Mouse (Mus musculus) adrenal gland, adult 2 months (tissue): ENCODE results near the gene Nudt19. TPM values are rescaled to one million over a fixed set of nuclear protein-coding genes. Genes with fewer than 3 reads are reported as not detected.
A peak's percentile ranks its signal among the peaks of the same experiment; 100 is the strongest.
"Not testable (repeated sequence)": the region's sequence is repeated elsewhere in the genome, so short reads cannot be mapped to it uniquely, and the experiment has no call there.

Experiments used
- DNase-seq: peaks from one replicate; pipeline ENCODE4 v3.0.0; 2021
- polyA plus RNA-seq: library from polyadenylated mRNA; depleted of rRNA; stranded (reverse); fragments of >200 nt; gene quantifications from 2 replicates; pipeline ENCODE4 v1.2.3, GENCODE M21; 2012
- total RNA-seq, 2 experiments: library from RNA; stranded (reverse); gene quantifications; 2 replicates each; pipeline ENCODE4 v1.2.3; 2021

Nudt19 gene
- total and polyA plus RNA-seq, 3 experiments = 53.1 to 122 (median 53.5) TPM

DNA sequence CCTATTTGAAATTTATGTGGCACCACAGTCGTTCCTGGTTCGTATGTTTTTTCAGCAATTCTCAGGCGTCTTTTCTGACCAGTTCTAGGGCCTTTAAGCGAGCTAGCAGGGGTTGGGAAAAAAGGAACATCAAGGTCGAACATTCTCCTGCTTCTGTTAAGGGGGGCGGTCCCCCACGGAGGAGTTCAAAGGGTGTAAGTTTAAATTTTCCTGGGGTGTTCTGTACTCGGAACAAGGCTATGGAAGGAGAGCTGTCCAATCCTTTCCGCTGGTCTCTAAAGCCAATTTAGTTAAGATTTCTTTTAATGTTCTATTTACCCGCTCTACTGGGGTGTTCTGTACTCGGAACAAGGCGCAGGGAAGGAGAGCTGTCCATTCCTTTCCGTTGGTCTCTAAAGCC is 9.9 kb upstream of the Nudt19 start:
- not testable (repeated sequence) for DNase-seq

DNA sequence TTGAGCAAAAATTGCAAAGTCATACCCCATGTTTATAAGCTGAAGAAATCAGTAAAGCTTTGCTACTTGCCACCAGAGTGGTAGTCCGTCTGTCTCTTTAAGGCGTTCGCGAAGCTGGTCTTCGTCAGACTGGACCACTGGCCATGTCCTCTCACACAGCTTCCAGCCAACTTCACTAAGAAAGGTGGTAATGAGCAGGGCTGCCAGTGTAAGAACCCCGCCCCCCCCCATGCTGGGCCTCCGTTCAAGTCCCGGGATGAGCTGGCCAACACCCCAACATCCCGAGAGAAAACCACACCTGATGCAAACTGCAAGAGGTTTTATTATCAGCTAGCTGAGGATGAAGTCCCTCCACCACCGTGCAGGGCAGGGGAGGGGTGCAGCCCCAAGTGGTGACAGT is 8.8 kb upstream of the Nudt19 start:
- not testable (repeated sequence) for DNase-seq

DNA sequence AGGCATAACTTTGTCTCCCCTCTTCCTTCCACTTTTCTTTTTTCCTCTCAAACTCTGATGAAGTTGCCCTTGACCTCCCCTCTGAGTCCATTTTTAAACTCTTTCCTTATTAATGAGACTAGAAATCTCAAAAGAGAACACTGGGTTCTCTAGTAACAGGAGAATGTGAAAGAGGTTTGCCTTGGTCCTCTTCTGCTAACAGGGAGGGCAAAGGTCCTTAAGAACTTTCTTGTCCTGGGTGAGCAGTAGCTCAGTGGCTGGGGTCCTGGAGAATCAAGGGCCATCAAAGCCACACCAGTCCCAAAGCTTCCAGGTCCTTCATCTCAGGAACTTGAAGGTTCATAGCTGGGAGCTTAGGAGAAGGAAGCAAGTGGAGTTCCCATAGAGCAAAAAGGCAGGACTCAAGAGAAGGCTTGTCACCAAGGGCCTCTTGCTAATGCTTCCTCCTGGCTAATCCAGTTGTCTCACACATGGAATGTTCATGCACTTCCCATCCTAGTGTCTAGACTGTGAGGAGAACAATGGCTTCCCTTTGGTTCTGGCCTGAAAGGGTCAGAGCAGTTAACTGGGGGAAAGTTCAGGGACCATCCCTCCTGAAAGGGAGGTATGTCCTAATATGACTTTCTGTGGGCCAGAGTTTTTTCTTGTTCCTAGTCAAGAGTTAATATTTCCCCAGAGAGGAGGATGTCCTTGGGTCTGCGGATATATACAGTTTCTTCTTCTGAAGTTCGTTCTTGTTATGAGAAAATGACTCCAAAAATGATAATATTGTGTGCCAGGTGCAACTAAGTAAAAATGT is 8.2 kb upstream of the Nudt19 start:
- no peak for DNase-seq

DNA sequence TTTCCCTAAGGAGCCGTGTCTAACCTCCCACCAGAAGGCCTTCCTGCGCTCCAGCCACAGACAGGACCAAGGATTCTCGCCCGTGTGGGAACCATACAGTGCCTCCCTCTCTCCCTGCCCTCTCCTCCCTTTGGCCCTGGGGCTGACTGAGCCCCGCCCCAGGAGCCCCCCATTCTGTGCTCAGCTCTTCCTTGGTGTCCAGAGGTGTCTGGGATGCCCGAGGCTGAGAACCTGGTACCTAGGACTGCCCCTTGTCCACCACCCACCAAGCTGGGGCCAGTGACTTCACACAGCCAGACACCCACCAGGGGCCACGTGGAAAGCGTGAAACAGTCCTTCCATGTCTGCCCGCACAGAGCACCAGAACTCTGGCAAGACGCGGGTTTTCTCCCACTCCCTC is 7.0 kb upstream of the Nudt19 start:
- DNase-seq = no peak

DNA sequence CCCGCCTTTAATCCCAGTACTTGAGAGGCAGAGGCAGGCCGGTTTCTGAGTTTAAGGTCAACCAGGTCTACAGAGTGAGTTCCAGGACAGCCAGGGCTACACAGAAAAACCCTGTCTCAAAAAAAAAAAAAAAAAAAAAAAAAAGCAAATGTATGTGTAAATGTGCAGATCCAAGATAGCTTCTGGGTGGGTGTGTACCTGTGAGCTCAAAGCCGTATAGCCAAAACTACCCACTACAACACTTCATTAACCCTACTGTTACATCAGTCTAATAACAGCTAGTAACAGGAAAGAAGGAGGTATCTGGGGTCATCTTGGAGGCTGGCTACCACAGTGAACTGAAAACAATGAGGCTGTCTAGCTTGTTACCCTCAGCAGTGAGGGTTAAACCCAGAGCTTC is 3.7 kb upstream of the Nudt19 start:
- no peak for DNase-seq

DNA sequence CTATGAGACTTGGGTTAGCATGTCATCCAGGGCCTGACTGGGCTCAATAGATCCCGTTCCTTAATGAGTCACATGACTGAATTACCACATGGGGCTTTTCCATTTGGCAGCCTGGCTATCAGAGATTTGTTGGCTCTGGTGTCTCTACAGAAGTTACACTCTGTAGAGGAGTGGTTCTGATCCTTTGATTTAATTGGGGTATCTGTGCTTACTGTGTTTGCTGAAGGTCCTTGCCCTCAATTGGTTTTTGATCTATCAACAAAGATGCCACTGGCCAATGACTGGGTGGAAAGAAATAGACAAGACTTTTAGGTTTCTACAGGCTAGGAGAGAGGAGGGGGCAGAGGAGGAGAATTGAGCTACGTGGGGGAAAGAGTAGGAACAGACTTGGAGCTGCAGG is 2.6 kb upstream of the Nudt19 start:
- no peak for DNase-seq

DNA sequence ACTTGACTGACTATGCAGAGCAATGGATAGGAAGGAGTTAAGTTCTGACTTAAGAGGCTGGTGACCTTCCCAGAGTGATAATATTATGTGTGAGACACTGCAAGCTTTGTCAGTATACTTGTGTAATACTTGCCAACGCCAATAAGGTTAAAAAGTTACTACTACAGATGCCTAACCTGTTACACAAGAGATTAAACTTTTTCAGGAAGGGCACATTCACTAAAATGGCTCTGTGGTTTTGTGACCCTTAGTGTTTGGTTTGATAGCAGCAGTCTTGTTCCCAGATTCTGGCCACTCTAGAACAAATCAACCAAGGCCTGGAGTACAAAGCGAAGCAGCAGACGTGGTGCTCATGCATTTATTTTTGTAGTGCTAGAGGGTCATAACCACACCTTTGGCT is 1.5 kb upstream of the Nudt19 start:
- DNase-seq = no peak

DNA sequence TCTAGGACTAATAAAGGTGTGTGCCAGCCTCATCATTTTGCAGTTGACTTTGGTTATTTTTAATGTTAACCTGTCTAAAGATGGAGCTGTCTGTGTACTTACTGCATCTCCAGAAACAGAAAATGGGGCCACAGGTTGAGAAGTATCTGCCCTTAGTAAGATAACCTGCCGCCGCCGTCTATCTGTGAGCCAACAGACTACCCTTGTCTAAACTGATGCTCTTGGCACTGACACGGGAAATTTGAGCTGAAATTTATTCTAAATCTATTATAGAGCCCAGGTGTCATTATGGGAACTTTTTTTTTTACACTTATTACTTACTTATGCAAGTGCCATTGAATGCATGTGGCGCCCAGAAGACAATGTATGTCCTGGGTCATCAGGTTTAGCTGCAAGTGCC is 801 bp upstream of the Nudt19 start:
- no peak for DNase-seq

DNA sequence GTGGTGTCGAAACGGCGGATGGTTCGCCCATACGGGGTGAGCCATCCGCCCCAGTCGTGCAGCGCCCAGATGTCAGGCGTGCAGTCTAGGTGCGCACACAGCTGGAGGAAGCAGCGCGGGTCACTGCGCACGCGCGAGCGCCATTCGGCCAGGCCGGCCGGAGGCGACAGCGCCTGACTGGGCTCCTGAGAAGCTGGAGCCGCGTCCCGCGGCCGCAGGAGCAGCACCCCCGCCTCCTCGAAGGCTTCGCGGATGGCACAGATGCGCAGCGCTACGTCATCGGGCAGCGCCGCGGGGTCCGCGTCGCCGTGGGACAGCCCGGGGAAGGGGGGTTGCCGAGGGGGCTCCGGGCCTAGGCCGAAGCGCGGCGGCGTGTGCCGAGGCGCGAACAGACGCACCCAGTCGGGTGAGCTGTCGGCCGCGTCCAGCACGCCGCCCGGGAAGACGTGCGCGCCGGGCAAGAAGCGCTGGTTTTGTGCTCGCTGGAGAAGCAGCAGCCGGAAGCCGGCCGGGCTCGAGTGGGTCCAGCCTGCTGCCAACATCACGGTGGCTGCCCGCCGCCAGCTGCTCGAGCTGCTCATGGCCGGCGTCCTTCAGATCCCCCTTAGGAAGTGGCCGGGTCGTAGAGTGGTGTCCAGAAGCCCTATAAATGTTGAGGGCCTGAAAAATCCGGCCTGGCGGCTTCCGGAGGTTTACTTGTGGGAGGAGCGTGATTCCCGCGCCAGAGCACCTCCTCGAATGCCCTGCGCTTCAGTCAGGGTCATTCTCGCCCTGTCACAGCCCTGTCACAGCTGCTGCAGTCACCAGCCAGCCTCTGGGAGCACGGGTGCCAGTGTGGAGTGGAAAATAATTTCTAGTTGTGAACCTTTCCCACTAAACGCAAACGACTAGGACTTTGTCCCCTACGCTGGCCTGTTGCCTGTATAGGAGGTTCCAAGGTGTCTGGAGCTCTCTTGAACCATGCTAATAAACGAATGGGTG is 590 bp downstream of the Nudt19 start:
- DNase-seq = peak; percentile 94

DNA sequence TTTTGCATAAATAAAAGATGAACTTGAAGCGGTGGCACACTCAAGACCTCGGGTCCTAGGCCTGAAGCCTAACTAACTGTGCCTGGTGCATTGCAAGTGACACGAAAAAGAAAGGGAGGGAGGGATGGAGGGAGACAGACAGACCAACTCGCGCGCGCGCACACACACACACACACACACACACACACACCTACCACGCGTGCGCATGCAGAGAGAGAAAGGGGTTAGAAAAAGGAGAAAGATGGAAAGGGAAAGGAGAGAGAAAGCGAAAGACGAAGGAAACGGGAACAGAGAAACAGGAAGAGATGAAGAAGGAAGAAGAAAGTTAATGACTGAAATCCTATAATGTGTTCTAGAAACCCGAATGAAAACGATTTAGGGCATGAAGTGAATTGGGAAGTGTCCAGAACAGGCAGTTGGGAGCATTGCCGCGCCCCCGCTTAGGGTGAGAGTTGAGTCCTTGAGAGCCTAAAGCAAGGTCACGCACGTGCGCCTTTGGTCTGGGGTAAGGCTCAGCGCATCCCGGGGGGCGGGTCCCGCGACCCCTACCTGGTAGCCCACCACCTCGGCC is 1.4 kb downstream of the Nudt19 start:
- DNase-seq = peak; percentile 44

DNA sequence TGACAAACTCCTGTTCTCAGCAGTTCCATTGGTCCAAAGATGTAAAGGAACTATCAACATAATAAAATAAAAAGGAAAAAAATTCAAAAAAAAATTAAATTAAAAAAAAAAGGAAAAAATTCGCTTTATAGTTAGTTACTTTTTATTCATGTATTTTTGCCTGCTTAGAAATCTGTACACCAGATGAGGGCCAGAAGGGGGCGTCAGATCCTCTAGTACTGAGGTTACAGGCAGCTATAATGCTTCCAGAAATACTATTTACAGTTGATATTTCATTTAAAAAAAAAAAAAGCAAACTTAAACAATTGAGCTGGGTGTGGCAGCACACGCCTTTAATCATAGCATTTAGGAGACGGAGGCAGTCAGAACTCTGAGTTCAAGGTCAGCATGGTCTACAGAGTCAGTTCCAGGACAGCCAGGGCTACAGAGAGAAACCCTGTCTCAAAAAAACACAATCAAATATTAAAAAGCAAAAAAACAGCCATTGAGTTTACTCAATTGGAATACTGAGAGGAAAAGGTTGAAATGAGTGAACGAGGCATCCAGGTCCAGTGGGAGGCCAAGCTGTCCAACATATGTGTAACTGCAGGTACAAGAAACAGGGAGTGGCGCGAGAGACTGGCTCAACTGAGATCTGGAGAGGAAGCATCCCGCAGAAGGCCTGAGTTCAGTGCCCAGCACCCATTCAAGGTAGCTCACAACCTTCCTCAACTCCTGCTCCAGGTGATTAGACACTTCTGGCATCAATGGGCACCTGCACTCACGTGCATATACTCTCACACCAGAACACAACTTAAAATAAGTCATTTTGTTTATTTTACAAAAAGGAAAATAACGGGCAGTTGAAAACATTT is 2.1 kb downstream of the Nudt19 start:
- DNase-seq = peak; percentile 14

DNA sequence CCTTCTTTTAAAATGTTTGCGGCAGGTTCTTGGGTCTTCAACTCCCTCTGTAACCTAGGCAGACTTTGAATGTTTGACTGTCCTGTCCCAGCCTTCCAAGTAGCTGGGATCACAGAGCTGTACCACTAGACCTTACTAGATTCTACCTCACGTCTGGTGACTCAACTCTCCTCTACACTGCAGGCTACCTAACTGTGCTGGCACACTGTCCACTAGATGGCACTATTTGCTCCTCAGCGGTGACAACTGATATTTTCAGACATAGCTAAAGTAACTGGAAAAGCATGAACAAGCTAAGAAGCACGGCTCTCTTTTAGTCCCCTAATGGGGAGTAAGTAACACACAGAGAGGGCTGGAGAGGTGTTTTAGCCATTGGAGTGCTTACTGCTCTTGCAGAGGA is 10.2 kb downstream of the Nudt19 start:
- peak; percentile 60 for DNase-seq

DNA sequence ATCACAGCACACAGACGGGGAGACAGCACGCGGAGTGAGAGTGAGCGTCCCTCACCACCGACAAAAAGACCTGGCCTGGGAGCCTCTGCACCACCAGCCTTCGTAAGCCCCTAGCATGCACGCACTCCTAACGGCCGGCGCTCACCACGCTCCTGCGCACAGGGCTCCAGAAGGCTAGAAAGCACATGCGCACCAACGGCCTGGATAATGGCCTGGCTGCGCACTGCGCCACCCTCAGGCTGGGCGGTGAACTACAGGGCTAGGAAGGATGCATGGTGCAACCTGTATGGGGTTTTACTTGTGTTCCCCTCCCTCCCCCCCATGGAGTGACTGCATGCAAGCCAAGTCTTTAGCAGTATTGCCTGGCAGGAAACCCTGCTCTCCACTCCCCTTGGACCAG is 18.5 kb downstream of the Nudt19 start, which contains the start of gene Tdrd12:
Gene Tdrd12 (minus strand): TSS at position 184 of the 400 bp plus-strand sequence.
- DNase-seq = no peak

DNA sequence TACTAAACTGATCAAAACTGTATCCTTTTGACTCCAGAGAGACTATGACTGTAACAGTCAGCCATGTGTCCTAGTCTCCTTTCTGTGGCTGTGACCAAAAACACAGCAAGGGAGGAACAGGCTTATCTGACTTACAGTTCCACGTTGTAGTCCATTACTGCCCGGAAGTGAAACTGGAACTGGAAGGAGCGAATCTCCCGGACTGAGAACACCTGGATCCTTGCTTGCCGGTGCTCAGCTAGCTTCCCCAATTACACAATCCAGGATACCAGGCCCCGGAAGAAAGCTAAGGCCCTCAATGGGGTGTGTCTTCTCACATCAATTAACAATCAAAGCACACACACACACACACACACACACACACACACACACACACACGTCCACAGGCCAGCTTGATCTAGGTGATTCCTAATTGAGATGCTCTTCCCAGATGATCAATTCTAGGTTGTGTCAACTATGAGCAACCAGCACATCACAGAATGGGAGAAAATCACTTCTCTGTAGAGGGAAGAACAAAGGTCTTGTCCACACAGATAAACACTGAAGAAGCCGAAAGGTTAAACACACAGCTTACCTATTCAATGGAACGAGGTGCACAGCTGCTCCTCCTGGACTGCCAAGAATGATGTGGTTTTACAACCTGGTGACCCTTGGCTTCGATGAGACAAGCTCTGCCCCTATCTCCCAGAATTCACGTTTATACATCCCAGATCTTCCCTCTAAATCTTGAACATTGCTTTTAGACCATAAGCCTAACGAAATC is 20.2 kb downstream of the Nudt19 start:
- no peak for DNase-seq

DNA sequence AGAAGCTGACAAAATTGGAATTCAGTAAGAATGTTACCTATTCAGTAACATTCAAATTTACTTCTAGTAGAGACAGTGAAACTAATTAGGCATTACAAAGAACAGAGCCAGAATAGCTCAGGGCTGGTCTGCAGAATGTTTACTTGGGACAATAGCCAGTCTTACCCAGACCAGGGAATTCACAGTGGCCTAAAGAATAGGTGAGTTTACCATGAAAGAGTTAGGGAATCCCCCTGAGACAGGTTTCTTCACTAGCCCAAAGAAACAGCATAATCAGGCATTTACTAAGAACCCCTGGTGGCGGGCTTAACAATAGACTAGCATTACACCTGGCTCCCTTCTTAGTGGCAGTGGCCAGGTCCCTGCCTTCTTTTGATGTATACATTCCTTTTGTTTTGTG is 25.6 kb downstream of the Nudt19 start:
- not testable (repeated sequence) for DNase-seq

DNA sequence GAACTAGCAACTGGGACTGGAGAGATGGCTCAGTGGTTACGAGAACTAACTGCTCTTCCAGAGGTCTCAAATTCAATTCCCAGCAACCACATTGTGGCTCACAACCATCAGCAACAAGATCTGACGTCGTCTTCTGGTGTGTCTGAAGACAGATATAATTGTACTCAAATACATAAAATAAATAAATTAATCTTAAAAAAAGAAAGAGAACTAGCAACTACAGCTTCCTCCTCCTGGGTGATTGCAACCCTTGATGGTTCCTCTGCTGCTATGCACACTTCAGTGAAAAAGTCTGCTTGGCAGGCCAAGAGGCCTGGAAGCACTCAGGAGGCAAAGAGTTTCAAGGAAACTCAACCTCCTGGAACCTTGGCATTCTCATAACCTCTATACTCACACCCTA is 26.1 kb downstream of the Nudt19 start:
- no peak for DNase-seq

DNA sequence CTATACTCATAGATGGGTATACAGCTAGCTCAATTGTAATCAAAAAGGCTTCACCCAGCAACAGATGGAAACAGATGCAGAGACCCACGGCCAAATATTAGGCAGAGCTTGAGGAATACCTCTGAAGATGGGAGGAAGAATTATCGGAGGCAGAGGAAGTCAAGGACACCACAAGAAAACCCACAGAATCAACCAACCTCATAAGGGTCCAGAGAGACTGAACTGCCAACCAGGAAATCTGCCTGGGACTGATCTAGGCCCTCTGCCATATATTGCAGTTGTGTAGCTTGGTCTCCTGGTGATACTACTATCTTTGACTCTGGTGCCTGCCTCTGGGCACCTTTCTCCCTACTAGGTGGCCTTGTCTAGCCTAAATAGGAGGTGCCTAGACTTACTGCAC is 29.3 kb downstream of the Nudt19 start:
- DNase-seq = no peak

DNA sequence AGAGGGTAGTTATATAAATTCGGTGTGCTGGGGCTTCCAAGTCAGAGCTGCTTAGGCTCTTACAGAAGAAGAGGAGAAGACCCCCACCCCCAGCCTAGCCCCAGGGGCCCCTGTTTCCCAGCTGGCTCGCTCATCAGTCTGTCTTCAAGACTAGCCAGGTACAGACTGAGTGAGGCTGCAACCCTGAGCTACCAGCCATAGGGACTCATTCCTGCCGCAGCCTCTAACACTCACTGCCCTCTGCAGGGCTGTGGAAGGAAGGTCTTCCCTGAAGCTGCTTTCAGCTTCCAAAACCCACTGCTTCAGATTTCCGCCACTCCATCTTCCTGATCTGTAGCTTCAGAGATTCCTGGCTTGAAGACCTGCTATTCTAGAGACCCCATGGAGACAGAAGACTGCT is 54.1 kb downstream of the Nudt19 start:
- DNase-seq = no peak

DNA sequence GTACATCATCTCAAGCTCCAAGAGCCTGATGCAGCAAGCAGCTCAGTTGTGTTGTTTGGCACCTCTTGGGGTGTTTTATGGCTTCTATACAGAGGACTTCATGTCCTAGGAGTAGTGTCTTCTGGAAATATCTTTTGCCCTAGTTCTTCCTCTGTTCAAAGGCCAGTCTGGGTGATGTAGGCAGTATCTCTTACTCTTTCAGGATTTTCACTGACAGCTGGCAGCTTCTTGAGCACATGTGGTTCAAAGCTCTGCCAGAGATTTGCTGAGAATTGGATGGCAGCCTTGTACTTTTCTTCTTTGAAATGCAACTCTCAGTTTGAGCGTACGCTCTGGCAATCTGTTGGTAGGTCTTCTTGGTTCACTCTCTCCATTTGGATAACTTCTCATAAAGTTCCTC is 58.6 kb downstream of the Nudt19 start:
- no peak for DNase-seq
